Mouse (Mus musculus) urinary bladder, postnatal 25 days (tissue): ENCODE measurements around the gene Tnrc6b.
"Not testable (repeated sequence)": the region's sequence is repeated elsewhere in the genome, so short reads cannot be mapped to it uniquely, and the experiment has no call there.

ENCODE experiments used
- DNase-seq: peaks from one replicate; pipeline ENCODE4 v3.0.0; 2022; ENCODE audit warnings: low spot score

The Tnrc6b gene

GRCm38 (mm10) chr15:80852122-80852521 lies 141.0 kb downstream of the Tnrc6b start:
- no peak for DNase-seq

GRCm38 (mm10) chr15:80852527-80852926 lies 141.4 kb downstream of the Tnrc6b start:
- not testable (repeated sequence) for DNase-seq

GRCm38 (mm10) chr15:80859366-80859765 lies 148.3 kb downstream of the Tnrc6b start:
- no peak for DNase-seq

DNA sequence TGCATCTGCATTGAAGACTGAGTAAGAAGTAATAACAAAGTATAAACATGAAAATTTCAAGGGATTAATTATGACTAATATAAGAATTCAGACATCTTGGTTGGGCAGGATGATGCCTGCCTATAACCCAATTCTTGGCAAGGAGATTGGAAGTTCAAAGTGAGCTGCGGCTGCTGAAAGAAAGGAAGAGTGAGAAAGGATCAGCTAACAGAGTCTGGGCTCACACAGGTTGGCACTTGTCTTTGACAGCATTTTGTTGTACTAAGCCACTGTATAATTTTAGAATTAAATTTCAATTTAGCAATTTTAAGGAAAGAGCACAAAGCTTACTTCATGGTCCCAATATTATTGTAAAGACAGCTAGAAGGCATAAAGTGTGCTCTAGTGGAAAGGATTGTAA lies 150.2 kb downstream of the Tnrc6b start:
- DNase-seq, result no peak

DNA sequence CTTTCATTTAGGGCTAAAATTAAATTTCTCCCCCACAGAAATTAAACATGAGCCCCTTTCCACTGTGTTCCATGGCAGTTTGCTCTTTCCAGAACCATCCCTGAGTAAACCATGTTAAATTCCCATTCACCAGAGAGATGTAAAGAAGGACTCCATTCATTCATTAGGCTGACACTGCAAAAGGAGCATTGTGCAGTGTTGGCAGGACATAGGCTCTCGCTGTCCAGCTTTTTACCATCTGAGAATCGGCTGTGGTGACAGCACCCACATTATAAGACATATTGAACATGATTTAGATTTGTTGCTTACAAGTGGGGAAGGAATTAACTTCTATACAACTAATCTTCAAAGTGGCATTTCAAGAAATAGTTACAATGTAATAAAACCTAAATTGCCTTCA lies 150.9 kb downstream of the Tnrc6b start:
- no peak for DNase-seq

DNA sequence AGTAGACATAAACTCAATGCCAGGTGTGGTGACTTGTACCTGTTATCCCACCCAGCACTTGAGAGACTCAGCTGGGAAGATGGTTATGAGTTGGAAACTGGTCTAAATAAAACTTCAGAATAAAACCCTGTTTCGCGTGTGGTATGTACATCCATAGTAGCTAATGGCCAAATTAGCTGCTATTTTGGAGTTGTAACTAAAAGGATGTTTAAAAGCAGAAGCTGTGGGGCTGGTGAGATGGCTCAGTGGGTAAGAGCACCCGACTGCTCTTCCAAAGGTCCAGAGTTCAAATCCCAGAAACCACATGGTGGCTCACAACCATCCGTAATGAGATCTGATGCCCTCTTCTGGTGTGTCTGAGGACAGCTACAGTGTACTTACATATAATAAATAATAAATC lies 157.5 kb downstream of the Tnrc6b start:
- not testable (repeated sequence) for DNase-seq

DNA sequence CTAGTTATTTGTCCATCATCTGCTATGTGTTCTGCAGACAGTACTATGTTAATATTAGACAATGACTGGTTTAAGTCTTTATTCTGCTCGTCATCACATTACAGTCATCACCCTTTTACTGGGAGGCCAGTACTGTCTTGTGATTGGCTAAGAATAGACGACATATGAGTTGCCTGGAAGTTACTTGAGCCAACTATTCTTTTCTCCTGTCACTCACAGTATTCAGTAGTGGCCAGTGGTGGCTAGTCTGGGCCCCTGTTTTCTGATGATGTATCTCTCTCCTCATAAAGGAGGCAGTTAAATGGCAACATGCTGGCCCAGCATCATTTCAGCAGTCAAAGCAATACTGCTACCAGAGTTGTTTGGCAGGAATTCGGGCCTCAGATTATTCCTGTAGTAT lies 163.6 kb downstream of the Tnrc6b start:
- no peak for DNase-seq

DNA sequence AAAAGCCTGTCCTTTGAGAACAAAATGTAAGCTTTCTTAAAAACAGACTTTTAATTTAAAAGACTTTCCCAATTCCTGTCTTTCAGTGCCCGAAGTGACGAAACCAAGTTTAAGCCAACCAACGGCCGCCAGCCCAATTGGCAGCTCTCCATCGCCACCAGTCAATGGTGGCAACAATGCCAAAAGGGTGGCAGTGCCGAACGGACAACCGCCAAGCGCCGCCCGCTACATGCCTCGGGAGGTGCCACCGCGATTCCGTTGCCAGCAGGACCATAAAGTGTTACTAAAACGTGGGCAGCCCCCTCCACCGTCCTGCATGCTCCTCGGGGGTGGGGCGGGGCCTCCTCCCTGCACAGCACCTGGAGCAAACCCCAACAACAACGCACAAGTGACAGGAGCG lies 165.1 kb downstream of the Tnrc6b start:
- no peak for DNase-seq

GRCm38 (mm10) chr15:80884095-80884494 lies 173.0 kb downstream of the Tnrc6b start:
- no peak for DNase-seq

DNA sequence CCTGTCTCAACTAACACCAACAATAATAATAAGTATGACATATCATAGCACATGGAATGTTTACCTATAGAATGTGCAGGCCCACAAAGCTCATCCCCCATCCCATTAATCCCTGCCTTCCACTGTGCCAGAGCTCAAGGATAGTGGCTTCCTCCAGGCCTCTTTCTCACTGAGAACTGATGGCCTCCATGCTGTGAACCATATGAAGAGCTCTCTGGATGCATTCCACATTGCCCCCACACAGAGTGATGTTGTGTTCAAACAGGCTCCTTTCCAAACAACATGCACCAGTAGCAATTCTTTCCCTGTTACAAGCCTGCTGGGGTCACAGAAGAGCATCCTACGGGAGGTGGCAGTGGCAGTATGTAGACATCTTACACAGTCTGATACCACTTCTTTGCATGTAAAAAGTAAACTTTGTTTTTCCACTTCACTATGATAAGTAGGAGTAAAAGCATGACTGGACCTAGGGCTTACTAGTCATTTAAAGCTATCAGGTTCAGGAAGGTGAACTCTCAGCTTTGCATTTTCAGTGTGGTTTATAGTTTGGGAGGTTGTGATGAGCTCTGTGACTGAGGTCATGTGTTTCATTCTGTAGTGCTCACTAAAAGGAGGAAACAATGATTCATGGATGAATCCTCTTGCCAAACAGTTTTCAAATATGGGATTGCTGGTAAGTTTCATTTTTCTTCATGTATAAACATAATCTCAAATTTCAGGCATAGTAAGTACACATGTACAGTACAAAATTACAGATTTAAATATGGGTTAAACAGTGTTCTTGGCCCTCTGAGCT lies 175.4 kb downstream of the Tnrc6b start:
- DNase-seq, result no peak

DNA sequence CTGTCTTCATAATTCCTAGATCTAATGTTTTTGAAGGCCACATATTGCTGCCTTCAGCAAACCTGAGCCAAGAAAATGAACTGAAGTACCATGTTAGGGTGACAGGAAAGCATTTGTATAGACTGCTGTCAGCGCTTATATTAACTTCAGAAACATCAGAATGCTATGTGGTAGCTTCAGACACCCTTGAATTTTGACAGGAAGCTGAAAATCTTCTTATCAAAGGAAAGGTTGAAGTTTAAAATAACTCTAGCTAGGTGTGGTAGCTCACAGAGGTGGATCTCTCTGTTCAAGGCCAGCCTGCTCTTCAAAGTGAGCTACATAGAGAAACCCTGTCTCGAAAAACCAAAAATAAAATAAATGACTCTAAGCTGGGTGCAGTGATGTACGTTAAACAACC lies 181.2 kb downstream of the Tnrc6b start:
- DNase-seq, result no peak

GRCm38 (mm10) chr15:80896741-80897140 lies 185.6 kb downstream of the Tnrc6b start:
- DNase-seq, result no peak

- DNase-seq, result no peak
Measured at GRCm38 (mm10) chr15:80897911-80898310, 186.8 kb downstream of the Tnrc6b start.

DNA sequence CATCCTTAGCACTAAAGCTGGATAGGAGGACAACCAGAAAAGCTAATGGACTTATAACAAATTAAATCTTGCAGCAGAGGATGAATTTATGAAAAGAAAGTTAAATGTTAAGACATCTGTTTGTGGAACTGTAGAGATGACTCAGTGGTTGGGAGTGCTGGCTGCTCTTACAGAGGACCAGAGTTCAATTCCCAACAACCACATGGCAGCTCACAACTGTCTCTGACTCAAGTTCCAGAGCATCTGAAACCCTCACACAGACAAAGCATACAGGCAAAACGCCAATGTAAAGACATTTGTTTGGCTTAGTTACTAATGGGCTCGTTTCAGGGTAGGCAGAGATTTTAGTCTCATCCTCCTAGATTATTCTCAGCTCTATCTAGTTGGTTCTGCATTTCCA lies 188.7 kb downstream of the Tnrc6b start:
- no peak for DNase-seq

DNA sequence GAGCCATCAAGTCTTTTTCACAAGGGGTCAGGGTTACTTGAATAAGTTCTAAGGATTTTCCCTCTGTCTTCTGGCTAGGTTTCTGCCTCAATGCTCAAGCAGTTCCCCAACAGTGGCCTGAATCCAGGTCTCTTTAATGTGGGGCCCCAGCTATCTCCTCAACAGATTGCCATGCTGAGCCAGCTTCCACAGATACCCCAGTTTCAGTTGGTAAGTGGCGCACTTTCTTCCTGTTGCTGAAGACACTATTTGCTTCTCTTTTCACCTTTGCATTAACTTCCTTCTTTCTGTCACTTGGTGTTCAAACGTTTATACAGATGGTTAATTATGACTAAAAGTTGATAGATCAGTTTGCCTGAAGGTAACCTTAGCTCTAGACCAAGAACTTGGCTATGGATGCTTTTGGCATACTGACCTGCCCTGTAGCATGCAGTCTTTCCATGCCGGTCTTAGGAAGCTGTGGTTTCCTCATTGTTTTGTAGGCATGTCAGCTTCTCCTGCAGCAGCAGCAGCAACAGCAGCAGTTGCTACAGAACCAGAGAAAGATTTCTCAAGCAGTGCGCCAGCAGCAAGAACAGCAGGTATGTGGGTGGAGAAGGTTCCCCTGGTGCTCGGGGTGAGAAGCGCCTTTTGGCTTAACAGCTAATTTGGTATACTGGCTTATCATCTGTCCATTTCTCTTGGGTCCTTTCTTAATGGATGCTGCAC lies 190.8 kb downstream of the Tnrc6b start:
- no peak for DNase-seq

DNA sequence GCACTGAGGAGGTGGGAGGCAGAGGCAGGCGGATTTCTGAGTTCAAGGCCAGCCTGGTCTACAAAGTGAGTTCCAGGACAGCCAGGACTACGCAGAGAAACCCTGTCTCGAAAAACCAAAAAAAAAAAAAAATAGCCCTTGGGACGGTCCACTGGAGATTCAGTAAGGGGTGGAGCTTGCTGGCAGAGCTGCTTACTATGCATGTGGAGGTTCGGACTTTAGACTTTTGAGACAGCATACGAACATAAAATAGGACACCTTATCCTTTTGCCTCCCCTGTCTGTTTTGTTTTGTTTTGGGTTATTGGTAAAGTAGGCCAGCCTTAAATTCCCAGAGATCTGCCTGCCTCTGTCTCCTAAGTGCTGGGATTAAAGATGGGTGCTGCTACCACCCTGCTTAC lies 193.7 kb downstream of the Tnrc6b start:
- not testable (repeated sequence) for DNase-seq

DNA sequence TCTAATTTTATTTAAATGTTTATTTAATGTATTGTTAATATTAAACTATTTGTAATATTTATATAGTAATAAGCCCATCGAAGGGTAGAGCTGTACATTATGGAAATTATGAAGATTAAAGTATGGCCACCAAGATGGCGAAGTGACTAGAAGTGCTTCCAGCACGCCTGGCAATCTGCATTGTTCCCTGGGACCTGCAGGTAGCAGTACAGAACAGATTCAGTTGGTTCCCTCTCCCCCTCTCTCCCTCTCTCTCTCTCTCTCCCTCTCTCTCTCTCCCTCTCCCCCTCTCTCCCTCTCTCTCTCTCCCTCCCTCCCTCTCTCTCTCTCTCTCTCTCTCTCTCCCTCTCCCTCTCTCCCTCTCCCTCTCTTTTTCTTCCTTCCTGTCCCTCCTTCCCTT lies 199.1 kb downstream of the Tnrc6b start:
- no peak for DNase-seq

- no peak for DNase-seq
Measured at GRCm38 (mm10) chr15:80910790-80911531, 199.8 kb downstream of the Tnrc6b start.

- DNase-seq, result no peak
Measured at GRCm38 (mm10) chr15:80912175-80912574, 201.1 kb downstream of the Tnrc6b start.

DNA sequence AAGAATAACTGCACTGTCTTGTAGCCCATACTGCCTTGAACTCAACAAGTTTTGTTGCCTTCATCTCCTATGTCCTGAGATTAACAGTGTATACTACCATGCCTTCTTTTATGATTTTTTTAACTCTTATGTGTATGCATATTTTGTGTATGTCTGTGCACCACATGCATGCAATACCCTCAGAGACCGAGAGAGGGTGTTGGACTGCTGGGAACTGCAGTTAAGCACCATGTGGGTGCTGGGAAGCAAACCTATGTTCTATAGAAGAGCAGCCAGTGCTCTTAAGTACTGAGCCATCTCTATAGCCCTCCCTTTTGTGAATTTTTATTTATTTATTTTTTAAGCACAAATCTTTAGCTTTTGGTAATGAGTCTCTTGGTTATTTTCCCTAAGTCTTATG lies 202.7 kb downstream of the Tnrc6b start:
- DNase-seq, result no peak

DNA sequence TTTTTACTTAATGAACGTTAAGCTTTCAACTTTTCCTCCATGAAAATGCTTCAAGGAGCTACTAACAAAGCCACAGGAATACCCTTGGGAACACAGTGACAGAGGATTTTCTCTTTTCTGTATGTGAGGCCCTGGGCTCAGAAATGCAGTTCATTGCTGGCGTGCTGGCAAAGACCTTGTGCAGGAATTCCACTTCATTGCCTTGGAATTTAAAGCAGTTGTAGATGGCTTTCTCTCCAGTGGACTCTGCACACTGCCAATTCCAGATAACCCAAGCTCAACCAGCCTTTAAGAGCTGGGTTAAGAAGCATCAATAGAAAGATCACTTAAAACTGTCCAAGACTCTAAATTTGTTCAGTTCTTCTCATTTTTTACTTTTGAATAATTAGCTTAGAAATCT lies 204.7 kb downstream of the Tnrc6b start:
- no peak for DNase-seq

GRCm38 (mm10) chr15:80916621-80917020 lies 205.5 kb downstream of the Tnrc6b start:
- DNase-seq, result no peak

GRCm38 (mm10) chr15:80920346-80920745 lies 209.2 kb downstream of the Tnrc6b start:
- DNase-seq, result no peak
